Comparison of ENCODE assay signal across 26 mouse cellular contexts in the genomic region with DNA sequence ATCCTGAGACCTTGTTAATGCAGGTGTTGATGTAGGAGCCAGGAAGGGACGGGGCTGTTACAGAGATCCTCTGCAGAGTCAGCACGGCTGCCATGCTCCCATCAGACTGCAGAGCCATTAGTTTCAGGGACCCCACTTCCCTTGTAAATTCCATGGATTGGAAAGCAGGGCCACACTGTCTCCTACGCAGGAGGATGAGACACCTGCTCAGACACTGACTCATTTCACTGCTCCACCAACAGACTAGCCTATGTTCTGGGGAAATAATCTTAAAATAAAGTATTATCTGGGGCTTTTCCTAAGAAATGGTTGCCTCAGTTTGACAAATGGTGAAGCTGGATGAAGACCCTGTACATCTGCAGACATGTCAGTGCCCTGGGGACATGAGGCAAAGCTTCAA. TPM values are rescaled to one million over a fixed set of nuclear protein-coding genes. Genes with fewer than 3 reads are reported as not detected.
DNase-seq lines count a peak whose midpoint lies in the region; ATAC-seq and TF ChIP-seq lines count a peak whose summit lies in the region.
"Had no signal": no experiment of that assay in that cellular context is flagged by ENCODE, and none has a peak within 500 bp of the region (broad histone marks: within the 10 kb centered on the region; RNA-seq: fewer than 3 reads in every experiment).

No protein-coding gene starts in this region.

- no peak overlapping the region for H3K4me2 ChIP-seq in hindbrain, embryonic 14.5 days (replicated peaks)
- H3K4me2 ChIP-seq in hindbrain, embryonic 13.5 days = no peak overlapping the region
- no peak overlapping the region for H3K4me2 ChIP-seq in neural tube, embryonic 11.5 days (ENCODE audit: low read depth)
- no peak overlapping the region for H3K4me2 ChIP-seq in midbrain, embryonic 16.5 days (ENCODE audit: low read length)
- H3K4me2 ChIP-seq: heart, embryonic 12.5 days; liver, embryonic 13.5 days; lung, embryonic 15.5 days had no signal

- H3K4me3 ChIP-seq in hindbrain, embryonic 14.5 days (replicated peaks; ENCODE audit: low read length) = no peak overlapping the region
- H3K4me3 ChIP-seq in hindbrain, embryonic 13.5 days = no peak overlapping the region
- no peak overlapping the region for H3K4me3 ChIP-seq in neural tube, embryonic 11.5 days (ENCODE audit: low read depth, low read length)
- no peak overlapping the region for H3K4me3 ChIP-seq in embryonic fibroblast, embryonic 13.5 days (ENCODE audit: insufficient read depth, low read length)
- H3K4me3 ChIP-seq in midbrain, embryonic 16.5 days (ENCODE audit: low read depth, low read length) = no peak overlapping the region
- H3K4me3 ChIP-seq: heart, embryonic 12.5 days; left cerebral cortex, adult 2 months; liver, embryonic 13.5 days; lung, embryonic 15.5 days; myocyte had no signal

- 0 out of 2 replicates have a peak, but pooled peaks have one; percentile 31 for ATAC-seq in hindbrain, embryonic 14.5 days (ENCODE audit: low FRiP score)
- no peak for ATAC-seq in hindbrain, embryonic 13.5 days (ENCODE audit: low FRiP score)
- ATAC-seq in neural tube, embryonic 11.5 days (ENCODE audit: insufficient read depth, low FRiP score, low TSS enrichment) = 0 out of 2 replicates have a peak, but pooled peaks have one; percentile 8
- 0 out of 2 replicates have a peak, but pooled peaks have one; percentile 7 for ATAC-seq in midbrain, embryonic 16.5 days
- no peak for ATAC-seq in megakaryocyte progenitor cell, adult 5-6 weeks (replicated peaks; ENCODE audit: poor library complexity)

- 75% methylated on average over 3 of the region's 3 CpGs for WGBS in hindbrain, embryonic 14.5 days
- 72% methylated on average over 3 of the region's 3 CpGs for WGBS in hindbrain, embryonic 13.5 days
- WGBS in neural tube, embryonic 11.5 days = 65% methylated on average over 3 of the region's 3 CpGs
- whole genome bisulfite sequencing in midbrain, embryonic 16.5 days = 72% methylated on average over 3 of the region's 3 CpGs

- no peaks in the 10 kb centered on the region; the same call in 1 of the 2 replicates for H3K4me1 ChIP-seq in hindbrain, embryonic 14.5 days (replicated peaks; ENCODE audit: control insufficient read depth, insufficient read depth, low read length)
- H3K4me1 ChIP-seq in hindbrain, embryonic 13.5 days (replicated peaks) = peaks cover 12% of the 10 kb centered on the region
- peaks cover 8% of the 10 kb centered on the region; the same call in 1 of the 2 replicates for H3K4me1 ChIP-seq in neural tube, embryonic 11.5 days (ENCODE audit: control insufficient read depth, insufficient read depth, low read length)
- peaks cover 14% of the 10 kb centered on the region for H3K4me1 ChIP-seq in embryonic fibroblast, embryonic 13.5 days (ENCODE audit: control insufficient read depth, insufficient read depth, low read length)
- H3K4me1 ChIP-seq in midbrain, embryonic 16.5 days (ENCODE audit: control insufficient read depth, insufficient read depth, low read length) = peaks cover 3% of the 10 kb centered on the region
- H3K4me1 ChIP-seq: liver, embryonic 13.5 days; lung, embryonic 15.5 days had no signal

- no peak overlapping the region for H3K27ac ChIP-seq in hindbrain, embryonic 14.5 days
- no peak overlapping the region for H3K27ac ChIP-seq in hindbrain, embryonic 13.5 days
- no peak overlapping the region; the same call in 1 of the 2 replicates for H3K27ac ChIP-seq in neural tube, embryonic 11.5 days (ENCODE audit: low read depth, low read length)
- H3K27ac ChIP-seq in embryonic fibroblast, embryonic 13.5 days (ENCODE audit: insufficient read depth, low read length) = peak overlapping the region; percentile 78; the same call in 1 of the 2 replicates
- H3K27ac ChIP-seq in midbrain, embryonic 16.5 days (ENCODE audit: low read length) = no peak overlapping the region
- H3K27ac ChIP-seq: hindbrain, postnatal 0 days; kidney, postnatal 0 days; left cerebral cortex, adult 2 months; liver, embryonic 13.5 days; lung, embryonic 15.5 days; stomach, postnatal 0 days had no signal

- DNase-seq in hindbrain, embryonic 14.5 days (ENCODE audit: low spot score) = no peak
- no peak for DNase-seq in neural tube, embryonic 11.5 days (ENCODE audit: low spot score)
- DNase-seq in neural tube, embryonic 10.5 days (ENCODE audit: extremely low spot score, low spot score) = no peak
- no peak for DNase-seq in testis, postnatal 10 days (ENCODE audit: low spot score)
- DNase-seq: adrenal gland, postnatal 25 days; cerebellum, adult 2 months; cerebellum, postnatal 36 days; kidney, adult 11 months; left cerebral cortex, postnatal 4 days; liver, embryonic 13.5 days; thymus, postnatal 25 days had no signal

- no peaks in the 10 kb centered on the region for H3K27me3 ChIP-seq in hindbrain, embryonic 14.5 days (ENCODE audit: control insufficient read depth, insufficient read depth, low read length)
- no peaks in the 10 kb centered on the region for H3K27me3 ChIP-seq in hindbrain, embryonic 13.5 days
- H3K27me3 ChIP-seq in neural tube, embryonic 11.5 days (ENCODE audit: control insufficient read depth, insufficient read depth, low read length) = no peaks in the 10 kb centered on the region
- H3K27me3 ChIP-seq in midbrain, embryonic 16.5 days (ENCODE audit: control insufficient read depth, insufficient read depth, low read depth, low read length) = no peaks in the 10 kb centered on the region
- H3K27me3 ChIP-seq: CH12.LX; heart, embryonic 12.5 days; liver, embryonic 13.5 days; lung, embryonic 15.5 days had no signal

- no peaks in the 10 kb centered on the region for H3K9me3 ChIP-seq in hindbrain, embryonic 14.5 days (ENCODE audit: control insufficient read depth, low read length)
- H3K9me3 ChIP-seq in hindbrain, embryonic 13.5 days = no peaks in the 10 kb centered on the region
- no peaks in the 10 kb centered on the region for H3K9me3 ChIP-seq in neural tube, embryonic 11.5 days (ENCODE audit: control insufficient read depth, low read length)
- no peaks in the 10 kb centered on the region for H3K9me3 ChIP-seq in midbrain, embryonic 16.5 days (replicated peaks; ENCODE audit: control insufficient read depth, low read length, poor library complexity, severe bottlenecking)
- H3K9me3 ChIP-seq: heart, embryonic 12.5 days; liver, embryonic 13.5 days; lung, embryonic 15.5 days had no signal

- no peak overlapping the region for H3K9ac ChIP-seq in hindbrain, embryonic 14.5 days
- no peak overlapping the region for H3K9ac ChIP-seq in hindbrain, embryonic 13.5 days
- no peak overlapping the region for H3K9ac ChIP-seq in neural tube, embryonic 11.5 days (ENCODE audit: low read length)
- H3K9ac ChIP-seq in midbrain, embryonic 16.5 days (ENCODE audit: low read depth, low read length) = no peak overlapping the region
- H3K9ac ChIP-seq: heart, embryonic 12.5 days; liver, embryonic 13.5 days; lung, embryonic 15.5 days had no signal

- no peak for TF ChIP-seq CTCF in embryonic fibroblast, embryonic 13.5 days (IDR thresholded peaks at IDR 0.05; ENCODE audit: borderline replicate concordance, insufficient read depth, low read length)

- TF ChIP-seq POLR2A in embryonic fibroblast, embryonic 13.5 days (IDR thresholded peaks at IDR 0.05; ENCODE audit: low read depth, low read length) = no peak; the same call in 1 of the 2 replicates

- H3K36me3 ChIP-seq in hindbrain, embryonic 14.5 days (replicated peaks; ENCODE audit: control insufficient read depth, insufficient read depth) = no peaks in the 10 kb centered on the region
- H3K36me3 ChIP-seq in hindbrain, embryonic 13.5 days = no peaks in the 10 kb centered on the region
- H3K36me3 ChIP-seq in neural tube, embryonic 11.5 days (ENCODE audit: control insufficient read depth, insufficient read depth, low read length) = no peaks in the 10 kb centered on the region
- H3K36me3 ChIP-seq in midbrain, embryonic 16.5 days (ENCODE audit: control insufficient read depth, insufficient read depth, low read length) = no peaks in the 10 kb centered on the region
- H3K36me3 ChIP-seq: heart, embryonic 12.5 days; liver, embryonic 13.5 days; lung, embryonic 15.5 days had no signal

RNA-seq across cellular contexts. Expression of gene Serpina3g, which starts 12.2 kb away (rescaled TPM):
- polyA plus RNA-seq in hindbrain, embryonic 14.5 days (2014; fragmentation: Nextera tagmentation; extraction: Ambion mirVana) = 0.67 and 1.1 TPM in 2 replicates
- polyA plus RNA-seq in hindbrain, embryonic 13.5 days (2015; fragmentation: Nextera tagmentation; extraction: Ambion mirVana) = 0.97 and 1.4 TPM in 2 replicates
- polyA plus RNA-seq in neural tube, embryonic 11.5 days (2014; fragmentation: Nextera tagmentation; extraction: Ambion mirVana) = 0.33 and 1.3 TPM in 2 replicates
- polyA plus RNA-seq in embryonic fibroblast, embryonic 13.5 days (2011; ENCODE audit: insufficient read length, low read depth, missing spikeins) = 54.6 and 89.6 TPM in 2 replicates
- polyA plus RNA-seq in midbrain, embryonic 16.5 days (2015; fragmentation: Nextera tagmentation; extraction: Ambion mirVana) = 0.16 and 0.87 TPM in 2 replicates
- 14.9 and 26.9 TPM in 2 replicates for total RNA-seq in megakaryocyte progenitor cell, adult 5-6 weeks (2015)
- 17.9 and 22.6 TPM in 2 replicates for total RNA-seq in megakaryocyte progenitor cell, adult 5-6 weeks (2017)
- total RNA-seq: gastrocnemius, adult 8-10 months; left cerebral cortex, adult 2 months had no signal
- polyA plus RNA-seq: forebrain, embryonic 11.5 days had no signal

RNA-seq across cellular contexts. Expression of gene Serpina3i, which starts 14.7 kb away (rescaled TPM):
- 0.08 TPM in 1 of 2 replicates, not detected in the other for polyA plus RNA-seq in hindbrain, embryonic 14.5 days (2014; fragmentation: Nextera tagmentation; extraction: Ambion mirVana)
- polyA plus RNA-seq in hindbrain, embryonic 13.5 days (2015; fragmentation: Nextera tagmentation; extraction: Ambion mirVana) = not detected in 2 replicates
- polyA plus RNA-seq in neural tube, embryonic 11.5 days (2014; fragmentation: Nextera tagmentation; extraction: Ambion mirVana) = 0.13 TPM in 1 of 2 replicates, not detected in the other
- polyA plus RNA-seq in embryonic fibroblast, embryonic 13.5 days (2011; ENCODE audit: insufficient read length, low read depth, missing spikeins) = 1.6 TPM in 2 replicates
- polyA plus RNA-seq in midbrain, embryonic 16.5 days (2015; fragmentation: Nextera tagmentation; extraction: Ambion mirVana) = not detected in 2 replicates
- total RNA-seq in megakaryocyte progenitor cell, adult 5-6 weeks (2015) = not detected in 2 replicates
- total RNA-seq in megakaryocyte progenitor cell, adult 5-6 weeks (2017) = not detected in 2 replicates
- total RNA-seq: adrenal gland, postnatal 25 days; CH12.LX; granulocyte monocyte progenitor cell, adult 5-6 weeks; left cerebral cortex, postnatal 4 days had no signal
- polyA plus RNA-seq: cerebellum, adult 2 months; hindbrain, postnatal 0 days; myocyte had no signal

RNA-seq across cellular contexts. Expression of gene Serpina3f, which starts 33.9 kb away (rescaled TPM):
- polyA plus RNA-seq in hindbrain, embryonic 14.5 days (2014; fragmentation: Nextera tagmentation; extraction: Ambion mirVana) = 0.13 and 0.19 TPM in 2 replicates
- 0.26 TPM in 1 of 2 replicates, not detected in the other for polyA plus RNA-seq in hindbrain, embryonic 13.5 days (2015; fragmentation: Nextera tagmentation; extraction: Ambion mirVana)
- polyA plus RNA-seq in neural tube, embryonic 11.5 days (2014; fragmentation: Nextera tagmentation; extraction: Ambion mirVana) = not detected in 2 replicates
- polyA plus RNA-seq in embryonic fibroblast, embryonic 13.5 days (2011; ENCODE audit: insufficient read length, low read depth, missing spikeins) = 0.33 and 0.74 TPM in 2 replicates
- 0.19 and 0.24 TPM in 2 replicates for polyA plus RNA-seq in midbrain, embryonic 16.5 days (2015; fragmentation: Nextera tagmentation; extraction: Ambion mirVana)
- total RNA-seq in megakaryocyte progenitor cell, adult 5-6 weeks (2015) = 1.7 and 2.1 TPM in 2 replicates
- 1.2 and 1.4 TPM in 2 replicates for total RNA-seq in megakaryocyte progenitor cell, adult 5-6 weeks (2017)
- total RNA-seq: gastrocnemius, adult 8-10 months; hindbrain, postnatal 0 days; left cerebral cortex, adult 2 months; left cerebral cortex, postnatal 4 days had no signal
- polyA plus RNA-seq: cerebellum, adult 2 months; heart, embryonic 12.5 days; myocyte had no signal

Comparison
In these comparisons a context has a peak if more than half of its experiments do, and no peak if none do; other contexts are left out.
1. ATAC-seq: peak in hindbrain, embryonic 14.5 days (single experiment), neural tube, embryonic 11.5 days (single experiment) and midbrain, embryonic 16.5 days (single experiment); none in hindbrain, embryonic 13.5 days (single experiment) and megakaryocyte progenitor cell, adult 5-6 weeks (single experiment).
2. RNA of gene Serpina3g, which starts 12.2 kb away (polyA plus RNA-seq): 54.6 to 89.6 TPM in embryonic fibroblast, embryonic 13.5 days; 0.67 to 1.1 TPM in hindbrain, embryonic 14.5 days, 0.97 to 1.4 TPM in hindbrain, embryonic 13.5 days, 0.16 to 0.87 TPM in midbrain, embryonic 16.5 days and 0.33 to 1.3 TPM in neural tube, embryonic 11.5 days; every median in the first group is over 10 times any median in the second.